Mouse (Mus musculus): Measurements from ENCODE around the gene Fam89b. TPM values are rescaled to one million over a fixed set of nuclear protein-coding genes. Genes with fewer than 3 reads are reported as not detected.
A peak's percentile ranks its signal among the peaks of the same experiment; 100 is the strongest.

Gene Fam89b
- polyA plus RNA-seq, 1 experiment = 33.5 TPM

GRCm38 (mm10) chr19:5725029-5725707 lies 4.3 kb downstream of the Fam89b start:
- WGBS = 5% methylated on average over 12 of the region's 12 CpGs
- peak overlapping the region; percentile 97 for H3K27ac ChIP-seq (ENCODE audit: control insufficient read depth, insufficient read depth, low read depth, low read length, poor library complexity)
- H3K4me3 ChIP-seq (replicated peaks; ENCODE audit: control insufficient read depth, low read depth, low read length) = peak overlapping the region; percentile 88
- no peak for TF ChIP-seq CTCF (IDR thresholded peaks at IDR 0.05; ENCODE audit: control insufficient read depth, insufficient read depth, low read length)
- 0 out of 2 replicates have a peak, but pooled peaks have one; percentile 19 for TF ChIP-seq POLR2A (IDR thresholded peaks at IDR 0.05; ENCODE audit: borderline replicate concordance, control insufficient read depth, low read depth, low read length)
- peaks cover 10% of the 10 kb centered on the region for H3K4me1 ChIP-seq (ENCODE audit: control insufficient read depth, insufficient read depth, low read length)

GRCm38 (mm10) chr19:5724549-5724941 lies 4.9 kb downstream of the Fam89b start:
- H3K4me3 ChIP-seq (replicated peaks; ENCODE audit: control insufficient read depth, low read depth, low read length) = peak overlapping the region; percentile 88
- H3K27ac ChIP-seq (ENCODE audit: control insufficient read depth, insufficient read depth, low read depth, low read length, poor library complexity) = peak overlapping the region; percentile 97
- 0% methylated on average over 7 of the region's 7 CpGs for WGBS
- TF ChIP-seq POLR2A (IDR thresholded peaks at IDR 0.05; ENCODE audit: borderline replicate concordance, control insufficient read depth, low read depth, low read length) (peak; percentile 89), CTCF (IDR thresholded peaks at IDR 0.05; ENCODE audit: control insufficient read depth, insufficient read depth, low read length) (no peak)
- H3K4me1 ChIP-seq (ENCODE audit: control insufficient read depth, insufficient read depth, low read length) = peaks cover 10% of the 10 kb centered on the region

DNA sequence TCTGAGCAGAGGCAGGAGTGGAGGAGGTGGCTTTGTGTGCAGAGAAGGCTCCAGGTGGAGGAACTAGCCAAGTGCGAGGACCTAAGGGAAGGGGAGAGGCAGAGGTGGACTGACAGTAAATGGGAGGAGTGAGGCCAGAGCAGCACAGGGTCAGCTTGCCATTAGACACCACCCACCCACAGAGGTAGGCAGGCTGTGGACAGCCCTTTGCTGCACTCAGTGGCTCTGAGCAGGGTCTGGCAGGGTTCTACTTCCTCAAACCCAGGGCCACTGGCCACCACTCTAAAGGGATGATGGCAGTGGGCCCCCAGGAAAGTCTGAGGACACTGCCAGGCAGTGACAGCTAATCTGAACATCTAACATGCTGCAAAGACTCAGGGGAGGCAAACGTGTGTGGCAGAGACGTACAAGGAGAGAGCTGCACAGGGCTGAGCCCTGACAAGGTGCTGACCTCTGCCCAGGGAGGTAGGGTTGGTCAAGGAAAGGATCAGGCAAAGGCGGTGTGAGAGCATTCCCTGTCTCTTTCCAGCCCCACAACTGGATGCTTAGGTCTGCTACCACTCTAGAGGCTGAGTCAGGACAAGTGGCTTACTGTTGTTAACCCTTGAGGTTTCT lies 5.4 kb downstream of the Fam89b start:
- Histone ChIP-seq H3K27ac (ENCODE audit: control insufficient read depth, insufficient read depth, low read depth, low read length, poor library complexity) (peak overlapping the region; percentile 97), H3K4me1 (ENCODE audit: control insufficient read depth, insufficient read depth, low read length) (peaks cover 10% of the 10 kb centered on the region), H3K4me3 (replicated peaks; ENCODE audit: control insufficient read depth, low read depth, low read length) (peak overlapping the region; percentile 88)
- no peak for TF ChIP-seq CTCF (IDR thresholded peaks at IDR 0.05; ENCODE audit: control insufficient read depth, insufficient read depth, low read length)
- peak; percentile 35; the same call in 1 of the 2 replicates for TF ChIP-seq POLR2A (IDR thresholded peaks at IDR 0.05; ENCODE audit: borderline replicate concordance, control insufficient read depth, low read depth, low read length)
- 24% methylated on average over 4 of the region's 4 CpGs for WGBS

DNA sequence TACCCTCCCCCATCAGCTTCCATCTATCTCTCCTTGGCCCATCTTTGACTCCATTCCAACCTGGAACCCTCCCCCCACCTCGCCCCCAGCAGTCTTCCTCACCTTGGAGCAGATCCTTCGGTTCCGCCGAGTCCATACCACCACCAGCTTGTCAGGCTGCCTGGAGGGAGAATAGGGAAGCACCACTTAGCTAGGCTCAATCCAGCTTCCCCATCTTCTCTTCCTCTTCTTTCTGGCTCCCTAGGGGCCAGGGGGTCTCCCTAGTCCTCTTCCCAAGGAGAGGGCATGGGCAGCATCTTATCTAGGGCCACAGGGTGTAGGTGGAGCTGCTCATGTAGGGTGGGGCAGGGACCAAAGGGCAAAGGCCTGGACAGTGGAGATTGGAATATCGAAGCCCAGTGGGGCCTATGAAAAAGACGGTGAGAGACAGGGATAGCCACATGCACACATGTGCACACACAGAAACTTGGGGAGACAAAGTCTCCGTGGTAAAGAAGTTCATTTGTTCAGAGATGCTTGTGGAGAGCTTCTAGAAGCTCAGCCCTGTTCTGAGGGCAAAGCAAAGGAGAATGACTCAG lies 6.5 kb downstream of the Fam89b start:
- TF ChIP-seq CTCF (IDR thresholded peaks at IDR 0.05; ENCODE audit: control insufficient read depth, insufficient read depth, low read length) (no peak), POLR2A (IDR thresholded peaks at IDR 0.05; ENCODE audit: borderline replicate concordance, control insufficient read depth, low read depth, low read length) (no peak; the same call in 1 of the 2 replicates)
- WGBS = 53% methylated on average over 7 of the region's 7 CpGs
- peak overlapping the region; percentile 36 for H3K4me3 ChIP-seq (replicated peaks; ENCODE audit: control insufficient read depth, low read depth, low read length)
- H3K4me1 ChIP-seq (ENCODE audit: control insufficient read depth, insufficient read depth, low read length) = peaks cover 7% of the 10 kb centered on the region
- H3K27ac ChIP-seq (ENCODE audit: control insufficient read depth, insufficient read depth, low read depth, low read length, poor library complexity) = peak overlapping the region; percentile 31

DNA sequence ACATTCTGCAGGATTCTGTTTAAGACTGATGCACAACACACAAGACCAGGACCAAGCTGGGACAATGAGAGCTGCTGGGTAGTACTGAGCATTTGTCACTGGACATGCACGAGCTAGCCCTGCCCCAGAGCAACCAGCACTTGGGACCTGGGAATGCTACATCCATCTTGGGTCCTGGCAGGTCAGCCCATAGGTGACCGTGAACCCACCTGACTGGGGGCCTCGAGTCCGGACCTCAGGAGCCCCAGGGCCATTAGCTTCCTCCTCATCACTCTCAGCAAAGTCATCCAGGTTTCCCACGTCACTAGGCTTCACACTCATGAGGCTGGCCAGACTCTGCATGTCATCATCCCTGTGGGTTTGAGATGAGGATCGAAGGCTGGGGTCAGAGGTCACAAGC lies 8.2 kb downstream of the Fam89b start:
- Histone ChIP-seq H3K27ac (ENCODE audit: control insufficient read depth, insufficient read depth, low read depth, low read length, poor library complexity) (no peak overlapping the region), H3K4me1 (ENCODE audit: control insufficient read depth, insufficient read depth, low read length) (peaks cover 7% of the 10 kb centered on the region), H3K4me3 (replicated peaks; ENCODE audit: control insufficient read depth, low read depth, low read length) (no peak overlapping the region)
- WGBS = 90% methylated on average over 6 of the region's 6 CpGs
- TF ChIP-seq POLR2A (IDR thresholded peaks at IDR 0.05; ENCODE audit: borderline replicate concordance, control insufficient read depth, low read depth, low read length) (no peak), CTCF (IDR thresholded peaks at IDR 0.05; ENCODE audit: control insufficient read depth, insufficient read depth, low read length) (no peak)

DNA sequence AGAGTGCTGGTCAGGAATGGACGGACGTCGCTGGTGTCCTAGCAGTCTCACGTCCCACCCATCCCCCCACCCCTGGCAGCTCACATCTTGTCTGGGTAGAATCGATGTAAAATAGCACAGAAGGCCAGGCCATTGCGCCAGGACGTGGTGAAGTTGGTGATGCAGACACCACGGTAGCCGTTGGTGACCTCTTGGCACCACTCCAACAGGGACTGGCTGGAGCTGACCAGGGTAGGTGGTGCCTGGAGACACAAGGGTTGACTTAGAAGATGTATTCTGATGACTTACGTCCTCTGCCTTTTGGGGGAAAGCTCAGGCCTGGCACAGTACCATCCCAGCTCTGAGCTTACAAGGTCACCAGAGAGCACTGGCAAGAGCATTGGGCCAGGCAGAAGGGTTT lies 12.5 kb downstream of the Fam89b start:
- 87% methylated on average over 10 of the region's 10 CpGs for WGBS
- no peak overlapping the region for H3K4me3 ChIP-seq (replicated peaks; ENCODE audit: control insufficient read depth, low read depth, low read length)
- peaks cover 10% of the 10 kb centered on the region for H3K4me1 ChIP-seq (ENCODE audit: control insufficient read depth, insufficient read depth, low read length)
- TF ChIP-seq CTCF (IDR thresholded peaks at IDR 0.05; ENCODE audit: control insufficient read depth, insufficient read depth, low read length) = no peak
- no peak; the same call in 1 of the 2 replicates for TF ChIP-seq POLR2A (IDR thresholded peaks at IDR 0.05; ENCODE audit: borderline replicate concordance, control insufficient read depth, low read depth, low read length)
- no peak overlapping the region; the same call in 1 of the 2 replicates for H3K27ac ChIP-seq (ENCODE audit: control insufficient read depth, insufficient read depth, low read depth, low read length, poor library complexity)

DNA sequence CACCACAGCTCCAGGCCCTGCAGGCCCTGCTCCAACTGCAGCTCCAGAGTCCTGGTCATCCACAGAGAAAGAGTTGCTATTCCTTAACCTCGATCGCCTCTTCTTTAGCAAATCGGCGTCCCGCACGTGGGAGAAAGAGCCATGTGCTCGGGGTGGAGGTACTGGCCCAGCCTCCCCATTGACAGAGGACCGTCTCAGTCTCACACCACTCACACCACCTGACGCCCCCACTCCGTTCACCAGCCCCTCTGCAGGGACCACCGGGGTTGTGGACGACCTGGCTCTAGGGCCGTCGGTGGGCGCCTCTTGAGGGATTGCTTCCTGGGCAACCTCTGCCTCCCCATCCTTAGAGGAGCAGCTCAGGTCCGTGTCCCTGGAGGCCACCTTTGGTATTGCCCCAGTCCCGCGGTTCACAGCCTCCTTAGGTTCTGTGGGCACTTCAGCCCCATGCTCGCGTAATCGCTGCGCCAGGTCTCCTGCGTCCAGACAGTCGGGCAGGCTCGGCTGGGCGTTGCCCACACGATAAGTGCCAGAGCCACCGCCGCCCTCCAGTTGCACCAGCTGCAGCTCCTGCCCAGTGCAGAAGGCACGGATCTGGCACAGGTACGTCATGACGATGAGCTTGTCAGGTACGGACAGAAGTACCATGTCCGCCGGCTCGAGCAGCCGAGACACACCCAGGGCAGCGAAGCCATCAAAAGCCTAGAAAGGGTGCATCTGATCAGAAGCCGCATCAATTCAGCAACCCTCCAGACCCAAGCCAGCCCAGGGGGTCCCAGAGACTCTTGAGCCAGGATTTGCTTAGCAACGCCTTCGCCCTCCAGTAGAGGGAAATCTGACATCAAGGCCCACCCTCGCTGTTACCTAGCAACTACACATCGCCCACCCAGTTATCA lies 13.4 kb downstream of the Fam89b start:
- Histone ChIP-seq H3K4me3 (replicated peaks; ENCODE audit: control insufficient read depth, low read depth, low read length) (no peak overlapping the region), H3K27ac (ENCODE audit: control insufficient read depth, insufficient read depth, low read depth, low read length, poor library complexity) (peak overlapping the region; percentile 45), H3K4me1 (ENCODE audit: control insufficient read depth, insufficient read depth, low read length) (peaks cover 14% of the 10 kb centered on the region)
- TF ChIP-seq POLR2A (IDR thresholded peaks at IDR 0.05; ENCODE audit: borderline replicate concordance, control insufficient read depth, low read depth, low read length) (peak; percentile 52; the same call in 1 of the 2 replicates), CTCF (IDR thresholded peaks at IDR 0.05; ENCODE audit: control insufficient read depth, insufficient read depth, low read length) (peak; percentile 32)
- 83% methylated on average over 43 of the region's 43 CpGs for WGBS

Data from bone marrow, adult 2 months (tissue).